Mouse (Mus musculus) lung, postnatal 14 days (tissue): Measurements from ENCODE around the gene Lmcd1.
A peak's percentile ranks its signal among the peaks of the same experiment; 100 is the strongest.
"Not testable (repeated sequence)": the region's sequence is repeated elsewhere in the genome, so short reads cannot be mapped to it uniquely, and the experiment has no call there.

ENCODE experiments used
- DNase-seq: peaks from one replicate; pipeline ENCODE4 v3.0.0; 2021

Lmcd1 gene

GRCm38 (mm10) chr6:112273501-112274205, at the start of gene Lmcd1:
TSS of gene Lmcd1 (plus strand) at chr6:112273758.
- DNase-seq: peak; percentile 83

DNA sequence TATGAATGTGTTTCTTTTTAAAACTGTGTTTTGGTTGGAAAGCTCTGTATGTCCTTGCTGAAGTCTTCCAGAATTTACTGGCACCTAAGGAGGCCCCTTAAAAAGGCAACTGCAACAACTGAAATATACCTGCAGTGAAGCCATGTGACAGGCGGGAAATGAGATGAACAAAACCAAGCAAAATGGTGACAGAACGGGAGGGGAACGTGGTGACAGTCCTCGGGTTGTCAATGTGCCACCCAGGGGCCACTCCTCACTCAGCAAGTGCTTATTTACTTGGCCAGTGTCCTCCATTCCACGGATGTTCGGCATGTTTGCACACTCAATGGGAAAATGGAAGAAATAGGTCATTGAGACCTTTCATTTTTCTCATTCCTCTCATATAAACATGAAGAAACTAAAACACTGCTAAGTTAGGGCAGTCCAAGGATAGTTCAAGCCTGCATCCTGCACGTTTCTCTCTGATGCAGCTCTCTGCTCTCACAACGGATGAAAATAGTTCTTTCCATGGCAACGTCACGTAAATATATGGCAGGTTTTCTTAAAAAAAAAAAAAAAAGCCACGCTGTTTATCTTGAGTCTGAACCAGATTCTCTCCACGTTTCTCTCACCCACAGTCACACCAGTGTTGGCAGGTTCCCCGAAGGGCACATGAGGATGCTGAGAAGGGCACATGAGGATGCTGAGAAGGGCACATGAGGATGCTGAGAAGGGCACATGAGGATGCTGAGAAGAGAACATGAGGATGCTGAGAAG, 49.5 kb upstream of the Lmcd1 start:
- peak; percentile 20 for DNase-seq

GRCm38 (mm10) chr6:112236775-112237174, 36.8 kb upstream of the Lmcd1 start:
- no peak for DNase-seq

- peak; percentile 39 for DNase-seq
Observed at GRCm38 (mm10) chr6:112242216-112242615, 31.3 kb upstream of the Lmcd1 start.

GRCm38 (mm10) chr6:112245639-112246038, 27.9 kb upstream of the Lmcd1 start:
- peak; percentile 82 for DNase-seq

DNA sequence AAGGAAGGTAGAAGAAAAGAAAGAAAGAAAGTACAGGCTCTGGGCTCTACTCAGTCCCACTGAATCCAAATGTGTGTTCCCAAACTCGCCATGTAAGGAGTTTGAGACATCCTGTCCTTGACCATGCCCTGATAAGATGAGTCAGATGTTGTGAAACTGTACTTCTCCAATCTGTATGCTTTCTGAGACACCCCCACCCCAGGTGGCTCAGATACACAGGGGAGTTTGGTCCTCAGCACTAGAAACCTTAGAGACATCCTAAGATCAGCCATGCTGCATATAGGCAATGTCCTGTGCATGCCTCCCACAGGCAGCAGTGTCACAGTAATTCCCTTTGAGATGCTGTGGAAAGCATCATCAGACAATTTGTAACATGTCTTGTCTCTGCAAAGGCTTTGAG, 26.9 kb upstream of the Lmcd1 start:
- DNase-seq: no peak

GRCm38 (mm10) chr6:112253943-112254342, 19.6 kb upstream of the Lmcd1 start:
- DNase-seq: not testable (repeated sequence)

GRCm38 (mm10) chr6:112254967-112255366, 18.6 kb upstream of the Lmcd1 start:
- DNase-seq: no peak

GRCm38 (mm10) chr6:112255388-112256225, 18.0 kb upstream of the Lmcd1 start:
- DNase-seq: no peak

- no peak for DNase-seq
Observed at GRCm38 (mm10) chr6:112256599-112256998, 17.0 kb upstream of the Lmcd1 start.

DNA sequence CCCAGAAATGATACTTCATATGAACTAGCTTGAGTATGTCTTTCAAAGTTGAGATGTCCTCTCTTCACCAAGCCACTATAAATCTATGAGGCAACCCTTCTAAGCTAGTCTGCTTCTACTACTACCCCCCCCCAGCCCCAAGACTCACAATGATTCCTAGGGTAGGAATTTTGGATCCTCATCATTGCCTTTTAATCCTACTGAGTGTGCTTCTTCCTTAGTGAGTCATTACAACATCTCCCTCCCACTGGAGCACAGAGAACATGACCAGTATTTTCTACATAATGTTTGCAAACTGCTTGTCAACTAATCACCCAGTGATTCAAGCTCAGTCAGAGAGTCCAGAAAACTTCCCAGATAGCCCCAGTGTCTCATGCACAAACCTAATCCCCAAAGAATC, 12.5 kb upstream of the Lmcd1 start:
- DNase-seq: no peak

DNA sequence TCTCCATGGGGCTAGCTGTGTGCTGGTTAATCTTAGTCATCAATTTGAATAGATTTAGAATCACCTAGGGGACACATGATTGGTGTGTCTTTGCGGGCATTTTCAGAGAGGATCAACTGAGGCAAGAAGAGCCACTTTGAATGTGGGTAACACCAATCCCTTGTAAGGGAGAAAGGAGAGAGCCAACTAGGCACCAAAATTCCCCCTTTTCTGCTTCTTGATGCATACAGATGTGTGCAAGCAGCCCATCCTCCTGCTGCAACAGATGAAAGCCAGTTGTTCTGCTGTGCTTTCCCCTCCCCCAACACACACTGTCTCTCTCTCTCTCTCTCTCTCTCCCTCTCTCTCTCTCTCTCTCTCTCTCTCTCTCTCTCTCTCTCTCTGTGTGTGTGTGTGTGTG, 9.2 kb upstream of the Lmcd1 start:
- no peak for DNase-seq

DNA sequence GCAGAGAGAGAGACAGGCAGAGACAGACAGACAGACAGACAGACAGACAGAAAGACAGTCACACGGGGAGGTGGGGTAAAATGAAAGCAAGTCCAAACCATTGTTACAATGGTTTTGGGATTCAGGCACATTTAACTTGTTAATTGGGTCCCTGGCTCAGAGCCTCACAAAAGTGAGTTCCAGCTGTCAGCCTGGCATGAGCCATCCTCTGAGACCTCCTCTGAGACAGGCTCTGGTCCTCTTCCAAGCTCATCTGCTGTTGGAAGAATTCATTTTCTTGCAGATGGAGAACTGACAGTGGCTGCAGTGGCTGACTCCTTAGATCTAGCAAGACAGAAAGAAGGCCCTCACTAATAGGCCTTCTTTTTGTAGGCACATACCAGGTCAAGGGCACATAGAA, 6.9 kb upstream of the Lmcd1 start:
- peak; percentile 38 for DNase-seq

- DNase-seq: no peak
Observed at GRCm38 (mm10) chr6:112267661-112268357, 5.7 kb upstream of the Lmcd1 start.

DNA sequence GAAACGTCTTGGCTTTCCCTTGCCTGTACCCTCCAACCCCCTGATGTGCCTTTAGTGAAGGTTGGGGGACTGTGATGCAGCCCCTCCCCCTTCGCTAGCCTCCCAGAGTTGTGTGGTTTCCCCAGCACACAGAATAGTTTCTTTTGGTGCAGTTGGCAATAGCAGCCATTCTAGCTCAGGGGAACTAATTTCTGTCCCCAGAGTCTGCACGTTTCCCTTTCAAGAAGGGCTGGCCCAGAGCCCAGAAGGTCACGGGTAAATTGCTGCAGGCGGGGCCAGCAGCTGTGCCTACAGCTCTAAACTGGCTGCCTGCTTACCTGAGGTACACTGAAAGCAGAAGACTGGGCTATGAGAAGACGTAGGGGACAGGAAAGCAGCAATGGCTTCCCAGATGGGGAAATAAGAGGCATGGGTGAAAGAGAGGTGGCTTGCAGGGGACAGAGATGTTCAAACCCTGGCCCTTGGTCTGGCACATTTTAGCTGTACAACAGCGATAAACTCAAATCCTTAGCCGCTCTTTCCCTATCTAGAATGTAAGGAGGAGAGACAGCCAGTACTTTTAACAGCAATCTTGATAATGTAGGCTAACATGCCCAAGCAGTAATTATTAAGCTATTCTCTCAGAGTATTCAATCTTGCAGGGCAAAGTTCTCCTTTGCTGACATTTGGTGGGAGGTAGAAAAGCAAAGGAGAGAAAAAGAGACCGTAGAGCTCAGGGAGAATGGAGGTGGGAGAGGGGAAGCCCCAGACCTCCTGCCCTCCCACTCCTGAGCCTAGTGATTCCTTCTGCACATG, 900 bp downstream of the Lmcd1 start:
- DNase-seq: peak; percentile 82

DNA sequence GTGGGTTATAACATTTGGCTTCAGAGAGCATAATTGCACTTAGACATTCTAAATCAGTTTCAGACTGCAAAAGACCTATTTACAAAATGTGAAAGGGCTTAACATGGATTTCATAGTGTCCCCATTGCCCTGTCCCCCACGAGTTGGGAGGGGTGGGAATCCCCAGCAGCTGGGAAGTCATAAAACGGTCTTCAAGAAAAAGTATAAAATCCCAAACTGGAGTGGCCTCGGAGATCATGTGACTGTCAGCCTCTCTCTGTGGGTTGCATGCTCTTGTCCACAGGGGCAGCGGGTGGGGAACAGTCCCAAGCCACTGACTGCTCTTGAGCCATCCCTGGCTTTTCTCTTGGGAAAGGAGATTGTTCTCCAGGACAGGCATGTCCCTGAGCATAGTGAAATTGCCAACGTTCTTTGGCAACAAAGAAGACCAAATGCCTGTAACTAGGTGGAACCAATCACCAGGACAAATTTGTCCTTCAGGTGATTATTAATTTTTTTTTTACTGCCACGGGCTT, 2.2 kb downstream of the Lmcd1 start:
- DNase-seq: no peak

DNA sequence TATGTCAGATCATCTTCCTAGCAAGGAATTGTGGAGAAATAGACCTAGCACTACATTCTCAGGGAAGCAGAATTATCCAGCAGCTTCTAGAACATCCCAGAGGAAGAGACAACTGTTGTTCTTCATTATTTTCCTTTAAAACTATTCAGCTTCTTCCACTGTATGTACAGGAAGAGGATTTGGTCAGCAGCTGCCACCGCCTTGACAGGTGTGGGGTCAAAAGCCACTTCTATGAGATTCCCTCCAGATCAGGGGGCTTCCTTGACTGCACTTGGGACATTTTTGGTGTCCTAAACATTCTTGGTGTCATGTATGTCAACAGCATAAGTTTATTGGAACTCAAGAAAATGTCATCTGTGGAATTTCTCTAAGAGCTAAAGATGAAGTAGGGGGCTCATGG, 5.2 kb downstream of the Lmcd1 start:
- no peak for DNase-seq

DNA sequence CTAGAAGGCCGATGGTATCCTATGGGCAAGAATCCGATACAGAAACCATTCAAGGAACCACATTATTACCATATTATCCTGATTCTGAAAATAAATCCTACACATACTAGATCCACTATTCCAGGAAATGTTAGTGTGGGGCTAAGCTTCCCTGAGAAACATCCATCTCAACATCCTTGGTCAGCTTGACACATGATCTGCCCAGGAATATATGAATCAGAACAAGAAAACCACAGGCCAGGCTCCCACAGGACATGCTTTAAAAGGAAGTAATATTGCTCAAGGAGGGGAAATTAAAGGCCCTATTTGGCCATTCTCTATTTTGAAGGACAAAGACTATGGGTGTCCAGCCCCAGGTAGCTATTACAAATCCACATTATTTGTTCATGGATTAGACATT, 6.6 kb downstream of the Lmcd1 start:
- DNase-seq: no peak

GRCm38 (mm10) chr6:112280945-112281344, 7.4 kb downstream of the Lmcd1 start:
- no peak for DNase-seq

- no peak for DNase-seq
Observed at GRCm38 (mm10) chr6:112281935-112282334, 8.4 kb downstream of the Lmcd1 start.

- DNase-seq: no peak
Observed at GRCm38 (mm10) chr6:112284087-112284486, 10.5 kb downstream of the Lmcd1 start.

GRCm38 (mm10) chr6:112287671-112288070, 14.1 kb downstream of the Lmcd1 start:
- DNase-seq: peak; percentile 45
